Mouse (Mus musculus): ENCODE measurements around the gene Scaf1.

Gene Scaf1

GRCm38 (mm10) chr7:45029995-45030394, 13.8 kb upstream of the Scaf1 start:
- POLR2A ChIA-PET, result interaction anchor here in 3 of 4 experiments (1.1 to 8.0 kb wide), 11 partner anchors 10 to 160 kb away, joined by 3 to 66 read pairs (median 4); partner anchors contain the start of genes Rras (in 3 of the 3), Irf3 (in 1 of the 3), Ptov1 (in 1 of the 3) and Scaf1 (in 1 of the 3)

DNA sequence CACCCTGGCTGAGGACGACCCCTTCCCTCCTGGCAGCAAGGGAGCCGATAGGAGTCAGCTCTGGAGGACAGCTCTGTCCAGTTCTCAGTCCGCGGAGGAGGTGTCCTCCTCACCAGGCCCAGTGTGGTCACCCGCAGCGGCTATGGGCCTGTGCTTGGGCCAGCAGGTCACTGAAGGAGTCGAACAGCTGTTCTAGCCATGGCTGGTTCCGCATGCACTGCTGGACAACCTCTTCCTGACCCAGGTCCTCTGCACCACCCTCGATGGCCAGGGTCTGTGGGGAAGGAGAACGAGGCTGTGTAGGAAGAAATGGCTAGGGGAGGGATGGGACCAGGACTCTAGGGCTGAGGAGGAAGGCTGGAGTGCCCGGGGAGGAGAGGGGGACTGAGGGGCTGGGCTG, 12.2 kb upstream of the Scaf1 start:
- CTCF ChIA-PET, result interaction anchor here in 2 of 4 experiments (0.7 to 5.2 kb wide), 4 partner anchors 10 to 168 kb away, joined by 4 to 23 read pairs (median 5); partner anchors contain the start of gene Rras (in 1 of the 2)
- POLR2A ChIA-PET, result interaction anchor here in 2 of 4 experiments (0.5 to 8.0 kb wide), 9 partner anchors 9 to 348 kb away, joined by 3 to 66 read pairs (median 4); partner anchors contain the start of genes Rras (in 2 of the 2), Prmt1 (in 1 of the 2) and Ptov1 (in 1 of the 2)

More at GRCm38 (mm10) chr7:45029995-45030394, 13.8 kb upstream of the Scaf1 start:
- CTCF ChIA-PET, result interaction anchor here in 2 of 4 experiments (1.3 to 2.0 kb wide), 4 partner anchors 8 to 38 kb away, joined by 5 to 8 read pairs (median 6); partner anchors contain the start of gene Rras (in 1 of the 2)

- ChIA-PET POLR2A (interaction anchor here in 3 of 4 experiments (0.7 to 8.0 kb wide), 12 partner anchors 8 to 335 kb away, joined by 3 to 66 read pairs (median 6); partner anchors contain the start of genes Rras (in 3 of the 3), Scaf1 (in 2 of the 3), Izumo2 (in 1 of the 3) and Prmt1 (in 1 of the 3)), CTCF (interaction anchor here in 3 of 4 experiments (0.7 to 5.2 kb wide), 9 partner anchors 8 to 167 kb away, joined by 3 to 23 read pairs (median 4); partner anchors contain the start of gene Rras (in 2 of the 3))
Measured at GRCm38 (mm10) chr7:45027761-45028160, 11.6 kb upstream of the Scaf1 start.

DNA sequence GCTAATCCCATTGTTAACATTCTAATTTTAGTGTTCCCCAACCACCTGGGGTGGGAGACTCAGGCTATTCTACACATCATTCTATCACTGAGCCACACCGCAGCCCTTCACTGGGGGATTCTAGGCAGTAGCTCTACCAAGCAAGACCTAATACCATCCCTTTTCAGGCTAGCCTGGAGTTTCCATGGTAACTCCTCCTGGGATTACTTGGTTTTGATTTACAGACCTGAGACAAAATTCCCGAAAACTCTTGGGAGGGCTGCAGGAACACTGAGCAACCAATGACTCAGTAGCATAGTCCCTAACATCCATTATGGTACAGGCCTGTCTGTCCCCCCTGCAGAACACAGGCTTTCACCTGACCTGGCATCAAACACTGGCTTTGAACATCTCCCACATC, 10.1 kb upstream of the Scaf1 start:
- CTCF ChIA-PET, result interaction anchor here in 2 of 4 experiments (1.0 to 5.2 kb wide), 4 partner anchors 9 to 42 kb away, joined by 4 to 23 read pairs (median 8); no protein-coding TSS in a partner anchor
- POLR2A ChIA-PET, result interaction anchor here in 3 of 4 experiments (0.8 to 8.0 kb wide), 21 partner anchors 8 to 56 kb away, joined by 3 to 66 read pairs (median 5); partner anchors contain the start of genes Rras (in 3 of the 3), Prmt1 (in 2 of the 3), Scaf1 (in 2 of the 3) and Prr12 (in 1 of the 3)

DNA sequence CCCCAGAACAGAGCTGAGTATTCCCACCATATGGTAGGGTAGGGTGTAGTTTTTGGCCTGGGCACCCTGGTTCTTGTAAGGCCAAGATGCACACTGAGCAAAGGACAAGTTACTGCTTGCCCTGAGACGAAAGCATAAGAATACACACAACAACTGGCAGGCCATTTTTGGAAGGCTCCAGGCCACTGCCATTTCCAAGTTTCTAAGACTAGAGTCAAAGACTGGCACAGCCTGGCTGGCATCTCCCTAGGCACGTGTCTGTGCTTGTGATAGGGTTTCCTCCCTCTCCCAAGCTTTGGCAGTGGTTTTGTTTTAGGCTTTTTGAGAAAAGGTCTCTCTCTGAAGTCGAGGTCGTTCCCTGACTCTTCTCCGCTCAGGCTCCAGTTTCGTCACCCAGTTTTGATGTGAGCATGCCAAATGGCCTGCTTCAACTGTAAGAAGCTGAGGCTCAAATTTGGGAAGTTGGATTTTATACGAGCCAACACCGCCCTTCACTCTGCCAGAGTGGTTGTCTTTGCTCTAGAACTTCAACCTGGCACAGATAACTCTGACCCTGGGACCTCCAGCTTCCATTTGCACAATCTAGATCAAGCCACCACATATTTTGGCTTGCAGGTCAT, 9.5 kb upstream of the Scaf1 start:
- POLR2A ChIA-PET, result interaction anchor here (0.6 to 8.0 kb wide), 32 partner anchors 8 to 620 kb away, joined by 3 to 66 read pairs (median 4); partner anchors contain the start of genes Ap2a1 (in 2 of the 4), Prmt1 (in 2 of the 4), Rras (in 2 of the 4) and Scaf1 (in 2 of the 4)
- CTCF ChIA-PET, result interaction anchor here in 3 of 4 experiments (0.9 to 5.2 kb wide), 13 partner anchors 10 to 202 kb away, joined by 3 to 23 read pairs (median 4); no protein-coding TSS in a partner anchor

GRCm38 (mm10) chr7:45024281-45025248, 8.4 kb upstream of the Scaf1 start:
- ChIA-PET CTCF (interaction anchor here in 3 of 4 experiments (0.5 to 5.2 kb wide), 16 partner anchors 11 to 720 kb away, joined by 3 to 23 read pairs (median 4); partner anchors contain the start of gene Prmt1 (in 1 of the 3)), POLR2A (interaction anchor here in 3 of 4 experiments (0.6 to 8.0 kb wide), 27 partner anchors 7 to 621 kb away, joined by 3 to 66 read pairs (median 4); partner anchors contain the start of genes Prmt1 (in 3 of the 3), Ap2a1 (in 2 of the 3), Scaf1 (in 2 of the 3) and Irf3 (in 1 of the 3))

- ChIA-PET POLR2A (interaction anchor here in 2 of 4 experiments (1.3 to 8.0 kb wide), 5 partner anchors 14 to 30 kb away, joined by 3 to 66 read pairs (median 6); no protein-coding TSS in a partner anchor), CTCF (interaction anchor here in 2 of 4 experiments (0.5 to 2.9 kb wide), 4 partner anchors 14 to 72 kb away, joined by 3 to 11 read pairs (median 6); partner anchors contain the start of gene Prmt1 (in 1 of the 2))
Measured at GRCm38 (mm10) chr7:45023711-45024110, 7.5 kb upstream of the Scaf1 start.

DNA sequence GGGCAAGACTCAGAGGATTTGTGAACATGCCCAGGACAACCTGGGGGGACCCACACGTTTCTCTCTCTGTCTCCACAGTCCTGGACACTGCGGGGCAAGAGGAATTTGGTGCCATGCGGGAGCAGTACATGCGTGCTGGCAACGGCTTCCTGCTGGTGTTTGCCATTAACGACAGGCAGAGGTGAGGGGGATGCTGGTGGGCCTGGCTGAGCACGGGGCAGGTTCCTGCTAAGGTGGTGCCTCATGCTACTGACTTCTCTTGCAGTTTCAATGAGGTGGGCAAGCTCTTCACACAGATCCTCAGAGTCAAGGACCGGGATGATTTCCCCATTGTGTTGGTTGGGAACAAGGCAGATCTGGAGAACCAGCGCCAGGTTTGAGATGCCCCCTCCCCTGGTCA, 4.1 kb upstream of the Scaf1 start:
- POLR2A ChIA-PET, result interaction anchor here in 2 of 4 experiments (0.6 to 4.4 kb wide), 4 partner anchors 18 to 105 kb away, joined by 3 to 18 read pairs (median 3); no protein-coding TSS in a partner anchor
- CTCF ChIA-PET, result no interaction called here

DNA sequence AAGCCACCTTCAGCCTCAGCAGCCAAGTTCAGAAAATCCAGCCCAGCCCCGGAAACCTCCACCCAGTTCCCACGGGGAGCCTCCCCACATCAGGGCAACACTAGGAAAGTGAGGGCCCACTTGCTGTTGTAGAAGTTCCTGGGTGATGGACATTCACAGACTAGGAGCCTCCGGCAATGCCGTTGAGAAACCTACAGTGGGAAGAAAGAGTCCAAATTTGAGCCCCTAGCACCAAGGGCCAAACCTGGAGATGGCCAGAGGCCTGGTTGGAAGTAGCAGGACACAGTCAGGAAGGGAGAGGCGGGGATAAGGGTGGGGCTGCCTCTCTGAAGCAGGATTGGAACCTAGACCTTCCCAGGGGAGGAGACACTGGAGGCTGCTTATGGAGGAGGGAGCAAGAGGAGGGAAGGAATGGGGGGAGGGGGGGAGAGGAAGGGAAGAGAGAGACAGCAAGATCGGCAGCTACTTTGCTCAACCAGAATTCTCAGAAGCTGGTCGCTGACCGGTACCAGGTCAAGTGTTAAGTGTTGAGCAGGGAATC, 2.9 kb upstream of the Scaf1 start:
- POLR2A ChIA-PET, result interaction anchor here in 3 of 4 experiments (0.6 to 8.7 kb wide), 26 partner anchors 7 to 322 kb away, joined by 3 to 155 read pairs (median 20); partner anchors contain the start of genes Prmt1 (in 3 of the 3), Irf3 (in 2 of the 3), Prr12 (in 2 of the 3) and Aldh16a1 (in 1 of the 3)
- CTCF ChIA-PET, result interaction anchor here in 1 of 4 experiments (2.0 to 3.9 kb wide), 2 partner anchors 48 to 143 kb away, joined by 10 to 44 read pairs; no protein-coding TSS in a partner anchor

DNA sequence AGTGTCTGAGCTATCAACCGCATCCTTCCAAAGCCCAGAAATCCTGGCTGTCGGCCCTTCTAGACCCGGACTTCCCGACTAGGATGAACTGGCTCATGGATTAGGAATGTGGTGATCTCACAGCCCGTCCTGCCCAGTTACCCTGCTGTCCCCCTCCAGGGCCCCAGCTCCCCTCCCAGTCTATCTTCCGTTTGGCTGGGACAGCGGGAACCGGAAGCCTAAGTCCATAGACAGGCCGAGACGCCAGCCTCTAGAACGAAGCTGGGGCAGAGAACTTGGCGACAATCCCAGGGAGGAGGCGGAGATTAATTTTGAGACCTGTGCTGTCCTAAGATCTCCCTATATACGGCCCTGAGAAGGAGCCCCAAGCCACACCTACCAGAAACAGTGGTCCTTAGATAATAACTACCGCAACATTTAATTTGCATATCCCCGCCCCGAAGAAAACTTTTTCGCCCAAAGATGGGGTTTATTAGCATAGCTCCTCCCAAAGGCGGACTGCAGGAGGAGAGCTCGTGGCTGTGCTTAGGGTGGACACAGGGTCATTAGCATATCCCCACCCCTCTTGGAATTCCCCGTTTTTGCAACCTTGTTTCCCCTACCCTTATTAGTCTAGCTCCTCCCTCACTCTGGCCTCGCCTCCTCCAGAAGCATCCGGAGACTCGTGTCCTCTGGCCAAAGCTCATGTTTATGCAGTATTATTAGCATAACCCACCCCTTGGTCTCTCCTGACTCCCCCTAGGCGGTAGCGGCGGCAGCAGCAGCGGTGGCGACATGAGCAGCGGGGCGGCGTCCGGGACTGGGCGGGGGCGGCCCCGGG, 1.3 kb upstream of the Scaf1 start, which contains the start of gene Rras:
Gene Rras, plus strand, starts transcription at position 720 of the 820 bp plus-strand sequence.
- POLR2A ChIA-PET, result interaction anchor here (0.6 to 8.7 kb wide), 149 partner anchors 9 to 701 kb away, joined by 3 to 155 read pairs (median 5); partner anchors contain the start of genes Il4i1 (in 3 of the 4), Irf3 (in 3 of the 4), Nup62 (in 3 of the 4) and Prmt1 (in 3 of the 4)
- CTCF ChIA-PET, result interaction anchor here (0.5 to 3.9 kb wide), 42 partner anchors 10 to 784 kb away, joined by 3 to 44 read pairs (median 4); partner anchors contain the start of genes Aldh16a1 (in 1 of the 4), Ap2a1 (in 1 of the 4), Pih1d1 (in 1 of the 4) and Prmt1 (in 1 of the 4)

- ChIA-PET POLR2A (interaction anchor here in 3 of 4 experiments (0.7 to 8.7 kb wide), 87 partner anchors 9 to 701 kb away, joined by 3 to 155 read pairs (median 6); partner anchors contain the start of genes Irf3 (in 3 of the 3), Prmt1 (in 3 of the 3), Prr12 (in 3 of the 3) and Ap2a1 (in 2 of the 3)), CTCF (interaction anchor here in 3 of 4 experiments (0.7 to 3.9 kb wide), 17 partner anchors 12 to 369 kb away, joined by 3 to 44 read pairs (median 4); partner anchors contain the start of genes Ap2a1 (in 1 of the 3), Prr12 (in 1 of the 3) and Prrg2 (in 1 of the 3))
Measured at GRCm38 (mm10) chr7:45016761-45017160, 598 bp upstream of the Scaf1 start.

- CTCF ChIA-PET, result interaction anchor here in 1 of 4 experiments (0.6 to 3.9 kb wide), 4 partner anchors 33 to 86 kb away, joined by 3 to 44 read pairs (median 6); partner anchors contain the start of gene Ap2a1
Measured at GRCm38 (mm10) chr7:45015344-45015956, 713 bp downstream of the Scaf1 start.

DNA sequence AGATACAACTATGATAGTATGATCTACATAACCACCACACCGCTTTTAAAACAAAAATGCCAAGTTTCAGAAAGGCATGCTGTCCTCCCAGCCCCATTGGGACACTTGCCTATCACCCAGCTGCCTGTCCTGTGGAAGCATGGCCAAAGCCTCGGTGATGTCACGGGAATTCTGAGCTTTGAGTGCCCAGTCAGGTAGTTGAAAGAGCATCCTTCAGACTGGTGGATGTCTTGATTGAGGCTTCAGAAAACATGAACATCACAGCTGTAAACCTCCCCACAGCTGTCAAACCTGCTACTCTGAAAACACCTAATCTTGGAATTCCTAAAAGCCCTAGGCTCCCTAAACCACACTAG, 2.1 kb downstream of the Scaf1 start:
- CTCF ChIA-PET, result interaction anchor here in 2 of 4 experiments (0.6 to 0.9 kb wide), 2 partner anchors 61 to 269 kb away, joined by 3 to 4 read pairs; no protein-coding TSS in a partner anchor
- POLR2A ChIA-PET, result interaction anchor here (0.6 to 8.7 kb wide), 18 partner anchors 8 to 165 kb away, joined by 3 to 155 read pairs (median 5); partner anchors contain the start of genes Prmt1 (in 2 of the 4), Bcl2l12 (in 1 of the 4), Irf3 (in 1 of the 4) and Rpl13a (in 1 of the 4)

More at GRCm38 (mm10) chr7:45015344-45015956, 713 bp downstream of the Scaf1 start:
- POLR2A ChIA-PET, result interaction anchor here (0.5 to 8.7 kb wide), 59 partner anchors 9 to 732 kb away, joined by 3 to 155 read pairs (median 4); partner anchors contain the start of genes Bcl2l12 (in 3 of the 4), Irf3 (in 3 of the 4), Prmt1 (in 3 of the 4) and Aldh16a1 (in 2 of the 4)

GRCm38 (mm10) chr7:45013366-45014095, 2.6 kb downstream of the Scaf1 start:
- POLR2A ChIA-PET, result interaction anchor here (0.6 to 8.7 kb wide), 20 partner anchors 8 to 111 kb away, joined by 3 to 155 read pairs (median 5); partner anchors contain the start of genes Irf3 (in 3 of the 4), Bcl2l12 (in 2 of the 4), Prmt1 (in 2 of the 4) and Rpl13a (in 1 of the 4)

More at GRCm38 (mm10) chr7:45013366-45014095, 2.6 kb downstream of the Scaf1 start:
- CTCF ChIA-PET, result interaction anchor here in 1 of 4 experiments (0.6 kb wide), 1 partner anchor 269 kb away, joined by 4 read pairs; no protein-coding TSS in a partner anchor
